Mouse (Mus musculus) testis, postnatal 10 days (tissue): ENCODE results near the gene Hspa1l.
"Not testable (repeated sequence)": the region's sequence is repeated elsewhere in the genome, so short reads cannot be mapped to it uniquely, and the experiment has no call there.

ENCODE experiments used
- DNase-seq: peaks from one replicate; pipeline ENCODE4 v3.0.0; 2021; ENCODE audit warnings: low spot score

The Hspa1l gene

DNA sequence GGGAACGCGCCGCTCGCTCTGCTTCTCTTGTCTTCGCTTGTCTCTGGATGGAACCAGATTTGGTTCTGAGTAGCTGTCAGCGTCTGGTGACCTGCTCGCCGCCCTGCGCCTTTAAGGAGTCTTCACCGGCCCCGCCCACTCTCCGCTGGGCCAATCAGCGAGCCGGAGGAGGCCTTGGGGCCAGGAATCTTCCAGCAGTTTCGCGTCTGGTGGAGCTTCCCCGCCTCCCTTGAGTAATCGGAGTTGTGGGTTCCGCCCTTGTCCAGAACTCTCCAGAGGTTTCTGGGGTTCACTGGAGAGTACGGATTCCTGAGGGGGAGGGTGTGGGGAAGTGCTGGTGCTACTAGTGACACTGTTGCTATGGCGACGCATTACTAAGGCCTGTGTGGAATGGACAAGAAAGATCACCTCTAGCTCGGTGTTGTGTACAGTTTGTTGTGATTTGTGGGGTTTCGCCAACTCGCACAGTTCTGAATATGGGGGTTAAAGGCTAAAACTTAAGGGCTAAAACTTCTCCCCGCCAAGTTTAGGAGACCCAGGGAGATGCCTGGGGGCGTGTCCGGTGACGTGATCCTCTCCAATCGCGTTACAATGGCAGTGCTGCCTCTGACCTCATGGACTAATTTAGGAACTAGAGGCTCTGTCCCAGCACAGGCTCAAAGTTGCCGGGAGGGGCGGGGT is at the start of gene Hspa1l, which contains the start of gene Hspa1a:
Gene Hspa1l, plus strand, starts transcription at position 635 of the 681 bp plus-strand sequence.
Gene Hspa1a, minus strand, starts transcription at position 88 of the 681 bp plus-strand sequence.
- peak; percentile 80 for DNase-seq

DNA sequence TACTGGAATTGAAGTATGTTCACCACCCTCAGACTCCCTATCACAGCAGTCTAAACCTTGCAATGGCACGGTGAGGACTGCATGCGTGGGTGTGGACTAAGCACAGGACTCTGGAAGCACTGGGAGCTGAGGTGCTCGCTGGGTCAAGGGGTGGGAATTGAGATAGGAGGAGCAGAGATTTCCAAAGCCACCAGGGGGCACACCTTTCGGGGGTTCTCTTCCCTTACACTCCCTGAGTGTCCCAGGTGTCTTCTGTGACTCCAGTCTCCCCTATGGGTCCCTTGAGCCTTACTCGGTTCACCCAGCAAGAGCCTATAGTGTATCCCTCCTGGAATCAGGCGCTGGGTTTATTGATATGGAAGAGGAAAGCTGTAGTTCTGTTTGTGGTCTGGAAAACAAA is 49.6 kb upstream of the Hspa1l start:
- no peak for DNase-seq

DNA sequence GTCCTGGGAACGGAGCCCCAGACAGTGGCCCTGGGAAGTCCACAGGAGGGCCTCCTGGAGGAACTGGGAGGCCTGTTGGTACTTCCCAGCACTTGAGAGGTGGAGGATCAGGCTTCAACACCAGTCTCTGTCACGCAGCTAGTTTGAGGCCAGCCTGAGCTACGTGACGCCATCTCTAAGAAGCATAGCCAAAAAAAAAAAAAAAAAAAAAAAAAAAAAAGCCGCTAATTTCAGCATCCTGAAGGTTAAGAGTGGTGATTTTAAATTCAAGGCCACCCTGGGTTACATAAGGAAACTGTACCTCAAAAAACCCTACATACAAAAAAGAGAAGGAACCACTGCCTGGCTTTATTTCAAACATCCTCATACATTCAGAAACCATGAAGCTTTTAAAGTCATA is 48.2 kb upstream of the Hspa1l start:
- DNase-seq, result no peak

DNA sequence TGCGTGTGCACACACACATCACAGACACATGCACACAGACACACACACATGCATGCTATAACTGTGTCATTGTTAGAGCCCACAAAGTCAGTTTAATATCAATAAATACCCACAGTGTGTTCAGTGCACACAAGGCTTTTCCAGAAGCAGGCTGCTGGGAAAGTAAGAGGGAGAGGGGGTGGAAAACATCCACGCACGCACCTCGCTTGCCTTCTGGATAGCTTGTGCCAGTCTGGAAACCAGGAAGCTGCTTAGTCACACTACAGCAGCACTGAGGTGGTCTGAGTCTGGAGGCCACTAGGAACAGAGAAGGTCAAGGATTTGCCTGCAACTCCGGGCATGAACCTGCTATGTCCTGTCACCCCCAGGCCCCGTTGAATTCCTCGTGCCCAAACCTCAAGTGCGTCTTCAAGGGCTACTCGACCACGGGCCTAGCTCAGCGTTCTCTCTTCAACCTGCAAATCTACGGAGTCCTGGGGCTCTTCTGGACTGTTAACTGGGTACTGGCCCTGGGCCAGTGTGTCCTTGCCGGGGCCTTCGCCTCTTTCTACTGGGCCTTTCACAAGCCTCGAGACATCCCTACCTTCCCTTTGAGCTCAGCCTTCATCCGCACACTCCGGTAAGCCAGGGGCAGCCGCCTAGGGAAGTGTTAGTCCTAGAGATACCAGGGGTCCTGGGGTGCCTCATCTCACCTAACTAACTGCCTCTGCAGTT is 45.0 kb upstream of the Hspa1l start:
- no peak for DNase-seq

DNA sequence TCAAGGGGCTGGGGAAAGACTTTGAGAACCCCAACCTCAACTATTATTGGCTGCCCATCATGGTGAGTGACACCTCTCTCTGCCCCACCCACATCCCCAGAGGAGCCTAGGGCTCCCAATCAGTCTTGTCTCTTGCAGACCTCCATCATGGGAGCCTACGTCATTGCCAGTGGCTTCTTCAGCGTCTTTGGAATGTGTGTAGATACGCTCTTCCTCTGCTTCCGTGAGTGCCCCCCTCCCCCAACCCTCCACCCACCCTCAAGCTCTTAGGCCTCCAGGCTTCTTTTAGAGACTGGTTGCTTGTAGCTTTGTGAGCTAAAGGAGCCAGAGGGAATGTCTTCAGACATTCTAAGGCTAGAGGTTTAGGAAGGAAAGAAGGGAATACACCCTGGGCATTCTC is 43.7 kb upstream of the Hspa1l start:
- DNase-seq, result no peak

DNA sequence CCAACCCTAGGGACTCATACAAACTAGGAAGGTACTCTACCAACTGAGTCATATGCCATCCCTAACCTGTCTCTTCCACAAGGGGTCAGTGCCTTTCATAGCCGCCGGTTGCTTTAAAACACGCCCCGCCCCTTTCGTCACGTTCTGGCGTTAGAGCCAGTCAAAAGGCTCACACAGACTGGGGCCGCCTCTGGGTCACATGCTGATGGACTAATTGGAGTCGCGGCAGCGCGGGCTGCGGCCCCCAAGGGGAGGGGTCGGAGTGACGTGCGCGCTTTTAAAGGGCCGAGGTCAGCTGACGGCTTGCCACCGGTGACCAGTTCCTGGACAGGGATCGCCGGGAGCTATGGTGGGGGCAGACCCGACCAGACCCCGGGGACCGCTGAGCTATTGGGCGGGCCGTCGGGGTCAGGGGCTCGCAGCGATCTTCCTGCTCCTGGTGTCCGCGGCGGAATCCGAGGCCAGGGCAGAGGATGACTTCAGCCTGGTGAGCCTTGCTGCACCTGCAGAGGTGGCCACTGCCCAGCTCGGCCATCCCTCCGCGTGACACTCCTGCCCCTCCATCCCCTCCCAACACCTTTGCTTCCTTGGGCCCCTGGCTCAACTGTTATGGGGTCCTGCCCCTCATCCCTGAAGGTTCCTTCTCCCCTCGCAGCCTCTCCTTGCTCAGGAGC is 41.3 kb upstream of the Hspa1l start, which contains the start of gene Neu1:
Gene Neu1, plus strand, starts transcription at position 193 of the 674 bp plus-strand sequence.
- peak; percentile 98 for DNase-seq

DNA sequence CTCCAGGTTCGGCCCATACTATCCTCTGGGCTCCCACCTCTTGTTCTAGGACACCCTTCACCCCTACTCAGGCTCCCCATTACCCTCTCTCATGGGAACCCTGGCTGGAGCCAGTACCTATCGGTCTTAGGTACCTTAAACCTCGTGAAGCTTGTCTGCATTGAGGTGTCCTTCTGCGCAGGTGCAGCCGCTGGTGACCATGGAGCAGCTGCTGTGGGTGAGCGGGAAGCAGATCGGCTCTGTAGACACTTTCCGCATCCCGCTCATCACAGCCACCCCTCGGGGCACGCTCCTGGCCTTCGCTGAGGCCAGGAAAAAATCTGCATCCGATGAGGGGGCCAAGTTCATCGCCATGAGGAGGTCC is 40.8 kb upstream of the Hspa1l start:
- no peak for DNase-seq

DNA sequence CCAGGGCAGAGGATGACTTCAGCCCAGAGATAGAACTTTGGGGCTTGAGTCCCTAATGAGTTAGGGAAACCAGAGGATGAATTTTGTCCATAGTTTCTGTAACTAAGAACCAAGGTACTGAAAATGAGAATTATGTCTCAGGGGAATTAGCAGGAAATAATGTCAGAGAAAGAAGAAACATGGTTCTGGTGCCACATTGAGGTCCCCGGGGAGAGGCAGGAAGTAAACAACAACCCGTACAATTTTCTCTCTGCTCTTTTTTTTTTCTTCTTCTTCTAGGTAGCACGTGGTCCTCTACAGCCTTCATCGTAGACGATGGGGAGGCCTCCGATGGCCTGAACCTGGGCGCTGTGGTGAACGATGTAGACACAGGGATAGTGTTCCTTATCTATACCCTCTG is 40.2 kb upstream of the Hspa1l start:
- DNase-seq, result no peak

DNA sequence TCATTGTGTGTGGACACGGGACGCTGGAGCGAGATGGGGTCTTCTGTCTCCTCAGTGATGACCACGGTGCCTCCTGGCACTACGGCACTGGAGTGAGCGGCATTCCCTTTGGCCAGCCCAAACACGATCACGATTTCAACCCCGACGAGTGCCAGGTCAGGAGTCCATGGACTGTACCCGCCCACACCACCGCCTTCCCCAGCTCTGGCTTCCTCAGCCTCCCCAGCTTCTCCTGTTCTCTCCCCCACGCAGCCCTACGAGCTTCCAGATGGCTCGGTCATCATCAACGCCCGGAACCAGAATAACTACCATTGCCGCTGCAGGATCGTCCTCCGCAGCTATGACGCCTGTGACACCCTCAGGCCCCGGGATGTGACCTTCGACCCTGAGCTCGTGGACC is 38.5 kb upstream of the Hspa1l start:
- DNase-seq, result no peak

DNA sequence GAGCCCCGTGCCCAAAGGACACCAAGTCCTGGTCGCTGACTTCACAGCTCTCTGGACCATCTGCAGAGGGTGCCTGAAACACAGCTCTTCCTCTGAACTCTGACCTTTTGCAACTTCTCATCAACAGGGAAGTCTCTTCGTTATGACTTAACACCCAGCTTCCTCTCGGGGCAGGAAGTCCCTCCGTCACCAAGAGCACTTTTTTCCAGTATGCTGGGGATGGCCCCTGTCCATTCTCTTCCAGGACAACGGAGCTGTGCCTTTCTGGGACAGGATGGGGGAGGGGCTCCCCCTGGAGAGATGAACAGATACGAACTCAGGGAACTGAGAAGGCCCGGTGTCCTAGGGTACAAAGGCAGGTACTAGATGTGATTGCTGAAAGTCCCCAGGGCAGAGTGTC is 37.7 kb upstream of the Hspa1l start:
- no peak for DNase-seq

DNA sequence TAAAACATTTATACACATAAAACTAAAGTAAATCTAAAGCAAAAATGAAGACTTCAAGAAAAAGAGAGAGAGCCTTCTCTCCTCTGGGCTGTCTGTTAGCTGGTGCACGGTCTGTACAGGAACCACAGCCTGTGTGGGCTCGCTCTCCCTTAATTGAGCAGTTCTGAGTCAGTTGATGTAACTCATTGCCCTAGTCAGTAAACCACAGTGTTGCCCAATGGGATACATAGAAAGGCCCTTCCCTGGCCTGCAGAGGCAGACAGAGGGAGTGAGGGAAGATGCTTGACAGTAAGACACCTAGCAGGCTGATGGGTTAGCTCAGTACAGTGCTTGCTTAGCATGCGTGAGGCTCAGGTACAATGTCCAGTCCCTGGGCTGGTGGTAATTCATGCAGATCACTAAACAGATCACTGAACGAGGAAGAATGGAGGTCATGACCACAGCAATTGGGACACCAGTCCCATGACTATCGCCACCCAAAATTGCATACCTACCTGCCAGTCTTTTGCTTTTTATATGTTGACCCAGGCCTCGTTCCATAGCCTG is 34.5 kb upstream of the Hspa1l start:
- no peak for DNase-seq

DNA sequence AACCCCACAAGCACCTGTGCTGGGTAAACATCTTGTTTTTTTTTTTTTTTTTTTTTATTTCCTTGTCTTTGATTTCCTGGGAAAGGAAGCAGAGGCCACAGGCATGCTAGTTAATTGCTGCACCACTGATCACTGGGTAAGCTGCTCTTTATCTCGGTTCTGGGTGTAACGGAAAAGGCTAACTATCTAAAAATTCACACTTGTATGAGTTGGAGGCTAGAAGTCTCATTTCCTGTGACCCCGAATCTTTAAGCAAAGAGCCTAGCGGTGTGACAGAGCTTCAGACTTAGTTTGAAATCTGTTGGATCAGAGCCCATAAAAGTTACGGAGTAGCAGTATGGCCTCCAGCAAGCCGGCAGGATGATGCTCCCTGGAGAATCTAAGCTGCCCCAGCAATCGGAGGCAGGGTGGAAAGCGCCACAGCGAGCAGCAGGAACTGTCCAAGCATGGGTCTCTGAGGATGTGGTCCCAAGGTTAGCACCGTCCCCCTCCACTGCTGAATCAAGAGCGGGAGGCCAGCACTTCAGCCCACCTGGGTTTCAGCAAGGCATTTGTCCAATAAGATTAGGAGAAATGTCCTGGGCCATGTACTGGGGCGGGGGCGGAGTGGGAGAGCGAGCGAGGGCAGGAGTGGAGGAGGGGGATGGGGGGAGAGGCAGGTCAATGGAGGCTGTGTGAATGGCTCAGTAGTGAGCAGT is 31.0 kb upstream of the Hspa1l start:
- DNase-seq, result peak; percentile 70

DNA sequence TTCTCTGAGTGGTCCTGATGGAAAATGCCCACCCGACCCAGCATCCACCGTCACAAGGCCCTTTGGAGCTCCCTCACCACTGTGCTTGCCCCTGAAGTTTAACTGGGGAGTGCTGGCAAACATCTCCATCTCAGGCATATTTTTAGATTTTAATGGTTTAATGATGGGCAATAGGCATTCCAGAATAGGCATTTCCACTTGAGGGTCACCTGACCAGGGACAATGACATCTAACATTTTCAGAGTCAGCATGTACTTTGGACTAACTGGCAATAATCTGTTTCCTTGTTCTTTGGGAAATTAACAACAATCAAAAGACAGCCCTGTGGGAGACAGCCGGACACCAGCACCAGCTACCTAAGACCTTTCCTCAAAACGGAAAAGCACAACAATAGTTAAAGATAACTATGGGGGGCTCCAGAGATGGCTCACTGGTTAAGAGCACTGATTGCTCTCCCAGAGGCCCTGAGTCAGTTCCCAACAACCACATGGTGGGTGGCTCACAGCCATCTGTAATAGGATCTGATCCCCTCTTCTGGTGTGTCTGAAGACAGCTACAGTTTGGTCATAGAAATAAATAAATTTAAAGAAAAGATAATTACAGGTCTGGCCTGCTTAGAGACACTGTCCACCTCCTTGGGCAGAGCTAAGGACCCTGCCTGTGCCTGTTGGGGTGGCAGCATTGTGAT is 29.2 kb upstream of the Hspa1l start:
- DNase-seq, result no peak

DNA sequence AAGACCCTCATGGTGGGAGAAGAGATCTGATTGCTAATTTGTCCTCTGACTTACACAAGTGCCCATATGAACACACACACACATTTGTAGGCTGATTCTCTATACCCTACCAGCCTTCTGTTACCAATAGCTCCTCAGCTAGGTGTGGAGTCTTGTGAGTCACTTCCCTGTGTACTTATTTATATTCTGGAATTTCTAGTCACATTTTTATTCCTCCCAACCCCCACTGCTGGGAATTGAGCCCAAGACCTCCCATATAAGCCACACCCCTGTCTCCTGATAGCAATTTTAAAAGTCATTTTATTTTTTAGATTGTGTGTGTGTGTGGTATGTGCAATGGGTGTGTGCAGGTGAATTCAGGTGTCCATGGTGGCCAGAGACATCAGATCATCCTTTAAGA is 28.1 kb upstream of the Hspa1l start:
- no peak for DNase-seq

DNA sequence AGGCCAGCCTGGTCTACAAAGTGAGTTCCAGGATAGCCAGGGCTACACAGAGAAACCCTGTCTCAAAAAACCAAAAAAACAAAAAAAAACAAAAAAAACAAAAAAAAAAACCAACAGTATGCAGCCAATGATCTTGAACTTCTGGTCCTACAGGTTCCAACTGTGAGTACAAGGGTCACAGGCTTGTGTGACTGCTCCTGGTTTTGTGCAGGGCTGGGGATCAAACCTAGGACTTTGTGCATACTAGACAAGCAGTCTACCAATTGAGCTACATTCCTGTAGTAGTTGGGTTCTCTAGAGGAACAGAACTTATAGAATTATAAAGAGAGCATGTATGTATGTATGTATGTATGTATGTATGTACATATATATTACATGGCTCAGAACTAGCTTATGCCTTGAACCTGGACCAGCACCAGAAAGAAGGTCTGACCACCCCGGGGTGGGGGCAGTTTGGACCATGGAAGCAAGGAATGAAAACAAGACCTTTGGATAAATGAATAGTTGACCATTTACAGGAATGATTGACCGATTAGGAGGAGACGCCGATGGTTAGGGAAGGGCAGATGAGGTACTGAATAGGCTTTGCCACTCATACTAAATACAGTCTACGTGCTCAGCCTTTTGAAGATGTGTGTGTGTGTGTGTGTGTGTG is 25.9 kb upstream of the Hspa1l start:
- no peak for DNase-seq

DNA sequence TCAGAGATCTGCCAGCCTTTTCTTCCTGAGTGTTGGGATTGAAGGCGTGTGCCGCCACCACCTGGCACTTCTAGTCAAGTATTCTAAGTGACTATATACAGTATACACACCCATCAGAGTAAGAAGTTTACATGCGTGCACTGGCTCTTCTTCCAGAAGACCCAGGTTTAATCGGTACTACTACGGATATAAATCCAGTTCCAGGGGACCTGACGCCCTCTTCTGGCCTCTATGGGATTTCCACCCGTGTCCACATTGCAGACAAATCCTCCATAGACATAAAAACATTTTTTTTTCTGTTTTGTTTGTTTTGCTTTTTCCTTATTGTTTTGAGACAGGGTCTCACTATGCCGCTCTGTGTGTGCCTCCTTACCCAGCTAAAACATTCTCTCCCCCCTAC is 24.9 kb upstream of the Hspa1l start:
- DNase-seq, result no peak

DNA sequence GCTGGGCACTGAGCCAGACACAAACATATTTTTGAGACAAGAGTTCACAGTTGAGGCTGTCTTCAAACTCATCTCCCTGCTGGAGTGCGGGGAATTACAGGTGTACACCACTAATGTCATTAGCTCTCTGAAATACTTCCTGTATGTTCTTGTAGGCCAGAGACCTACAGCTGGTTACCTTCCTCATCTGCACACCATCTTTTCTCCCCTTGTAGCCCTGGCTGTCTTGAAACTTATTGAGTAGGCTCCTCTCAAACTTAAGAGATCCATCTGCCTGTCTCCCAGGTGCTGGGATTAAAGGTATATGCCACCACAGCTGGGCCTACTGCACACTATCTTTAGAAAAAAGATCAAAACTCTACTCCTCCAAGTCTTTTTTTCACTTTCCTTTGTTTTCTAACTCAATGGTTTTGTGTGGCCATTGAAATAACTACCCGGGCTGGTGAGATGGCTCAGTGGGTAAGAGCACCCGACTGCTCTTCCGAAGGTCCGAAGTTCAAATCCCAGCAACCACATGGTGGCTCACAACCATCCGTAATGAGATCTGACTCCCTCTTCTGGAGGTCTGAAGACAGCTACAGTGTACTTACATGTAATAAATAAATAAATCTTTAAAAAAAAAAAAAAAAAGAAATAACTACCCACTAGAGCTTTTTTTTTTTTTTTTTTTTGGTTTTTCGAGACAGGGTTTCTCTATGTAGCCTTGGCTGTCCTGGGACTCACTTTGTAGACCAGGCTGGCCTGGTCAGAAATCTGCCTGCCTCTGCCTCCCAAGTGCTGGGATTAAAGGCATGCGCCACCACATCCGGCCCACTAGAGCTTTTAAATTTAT is 23.6 kb upstream of the Hspa1l start:
- DNase-seq, result not testable (repeated sequence)

DNA sequence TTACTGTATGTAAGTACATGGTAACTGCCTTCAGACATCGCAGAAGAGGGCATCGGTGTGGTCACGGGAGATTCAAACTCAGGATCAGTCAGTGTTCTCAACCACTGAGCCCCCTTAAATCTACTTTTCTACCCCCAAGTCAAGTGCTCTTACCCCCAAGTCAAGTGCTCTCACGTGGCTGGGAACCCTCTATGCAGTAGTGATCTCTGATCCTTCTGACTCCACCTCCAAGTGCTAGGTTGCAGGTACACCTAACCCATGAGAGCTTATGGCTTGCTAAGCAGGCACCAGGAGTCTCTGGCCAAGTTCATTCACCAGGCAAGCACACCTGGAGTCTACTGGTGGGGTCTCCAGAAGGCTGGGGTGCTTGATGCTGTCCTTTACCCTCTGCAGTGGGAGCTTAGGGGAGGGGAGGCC is 22.9 kb upstream of the Hspa1l start:
- no peak for DNase-seq

DNA sequence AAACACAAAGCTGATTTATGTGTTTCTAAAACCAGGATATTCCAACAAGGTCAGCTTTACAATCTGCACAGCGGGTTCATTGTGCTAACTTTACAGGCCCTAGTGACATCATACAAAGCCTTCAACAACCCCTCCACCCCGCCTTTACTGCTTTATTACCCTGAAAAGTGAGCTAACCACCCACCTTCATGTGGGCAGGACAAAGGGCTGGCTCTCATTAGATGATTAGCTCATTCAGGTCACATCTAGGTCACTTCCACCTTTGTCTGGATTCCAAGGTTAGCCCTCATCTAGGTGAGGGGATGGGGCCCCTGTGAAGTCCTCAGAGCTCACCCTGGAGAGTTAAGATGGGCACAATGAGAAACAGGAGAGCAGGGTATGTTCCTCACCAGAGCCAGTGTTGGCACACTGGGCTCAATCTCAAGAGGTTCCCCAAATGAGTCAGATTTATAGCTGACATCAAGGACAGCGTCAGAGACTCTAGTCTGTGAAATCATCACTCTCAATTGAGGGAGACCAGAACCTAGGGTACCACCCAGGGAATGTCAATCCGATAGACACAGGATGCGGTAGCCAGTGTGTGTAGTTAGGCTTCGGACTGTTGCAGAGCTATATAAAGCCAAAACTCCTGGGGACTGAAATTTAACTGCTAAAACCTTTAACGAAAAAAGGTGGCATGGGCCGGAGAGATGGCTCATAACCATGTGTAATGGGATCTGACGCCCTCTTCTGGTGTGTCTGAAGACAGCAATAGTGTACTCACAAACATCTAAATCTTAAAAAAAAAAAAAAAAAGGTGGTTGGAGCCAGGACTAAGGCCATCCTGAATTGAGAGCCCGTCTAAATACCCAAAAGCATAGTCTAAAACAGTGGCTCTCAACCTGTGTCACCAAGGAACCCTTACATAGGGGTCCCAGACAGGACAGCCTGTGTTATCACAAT is 21.7 kb upstream of the Hspa1l start:
- no peak for DNase-seq
